Mouse (Mus musculus) spleen, postnatal 4 days (tissue): Measurements from ENCODE around the gene Sec13.
A peak's percentile ranks its signal among the peaks of the same experiment; 100 is the strongest.

ENCODE experiments used
- DNase-seq, 2 experiments: peaks; one replicate each; pipeline ENCODE4 v3.0.0; 2022; ENCODE audit warnings: low spot score in 2 of 2

The Sec13 gene

DNA sequence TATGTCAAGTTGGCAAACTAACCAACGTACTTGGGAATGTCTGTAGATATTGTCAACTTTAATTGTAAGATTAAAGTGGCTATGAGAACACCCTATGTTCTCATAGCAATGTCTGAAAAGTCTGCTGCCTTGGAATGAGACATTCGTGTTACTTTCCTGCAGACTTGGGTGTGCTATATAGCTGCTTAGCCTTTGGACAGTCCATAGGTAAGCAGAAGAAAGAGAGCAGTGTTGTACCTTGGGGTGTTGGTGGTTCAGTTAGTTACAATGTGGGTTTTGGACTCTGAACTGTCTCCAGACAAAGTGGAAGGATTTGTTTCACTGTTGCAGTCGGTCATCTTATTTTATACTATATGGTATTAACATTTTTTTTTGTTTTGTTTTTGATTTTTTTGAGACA, 27.8 kb downstream of the Sec13 start:
- DNase-seq, result no peak

DNA sequence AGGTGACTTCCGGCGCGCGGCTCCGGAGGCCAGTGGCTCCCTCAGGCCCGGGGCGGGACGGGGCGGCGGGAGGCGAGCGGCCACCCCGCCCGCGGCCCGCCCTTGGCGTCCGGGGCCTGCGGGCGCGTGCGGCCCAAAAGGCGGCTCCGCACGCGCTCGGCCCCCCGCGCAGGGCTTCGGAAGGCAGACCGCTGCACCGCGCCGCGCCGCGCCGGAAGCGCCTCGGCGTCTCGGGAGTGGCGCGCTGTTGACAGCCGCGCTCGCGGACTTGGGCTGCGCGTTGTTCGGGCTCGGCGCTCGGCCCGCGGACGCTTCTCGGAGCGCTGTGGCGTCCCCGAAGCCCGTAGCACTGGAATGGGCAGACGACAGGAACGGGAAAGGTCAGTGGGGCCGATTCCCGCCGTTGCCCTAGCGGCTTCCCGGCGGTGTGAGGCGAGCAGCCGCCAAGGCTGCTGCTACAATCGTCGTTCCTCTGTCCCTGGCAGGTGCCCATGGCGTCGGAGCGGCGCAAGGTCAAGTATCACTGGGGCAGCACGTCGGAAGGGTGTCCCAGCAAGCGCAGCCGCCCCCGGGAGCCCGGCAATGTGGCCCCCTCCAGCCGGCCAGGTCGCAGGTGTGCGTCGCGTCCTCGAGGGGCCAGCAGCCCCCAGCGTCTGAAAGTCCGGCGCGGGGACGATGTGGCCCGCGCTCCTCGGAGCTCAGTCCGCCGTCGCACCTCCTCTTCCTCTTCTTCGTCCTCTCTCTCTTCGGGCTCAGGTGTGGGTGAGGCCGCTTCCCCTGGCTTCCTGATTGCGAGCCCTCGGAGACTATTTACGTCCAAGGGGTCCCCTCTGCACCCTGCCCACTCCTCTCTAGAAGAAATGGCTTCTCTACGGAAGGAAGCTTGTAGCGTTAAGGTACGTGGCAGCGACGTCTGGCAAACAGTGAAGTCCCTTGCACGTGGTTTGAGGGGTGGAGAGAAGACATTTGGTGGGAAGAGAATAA, 43.0 kb downstream of the Sec13 start:
- DNase-seq, result peak in 1 of 2 experiments; percentile 81

DNA sequence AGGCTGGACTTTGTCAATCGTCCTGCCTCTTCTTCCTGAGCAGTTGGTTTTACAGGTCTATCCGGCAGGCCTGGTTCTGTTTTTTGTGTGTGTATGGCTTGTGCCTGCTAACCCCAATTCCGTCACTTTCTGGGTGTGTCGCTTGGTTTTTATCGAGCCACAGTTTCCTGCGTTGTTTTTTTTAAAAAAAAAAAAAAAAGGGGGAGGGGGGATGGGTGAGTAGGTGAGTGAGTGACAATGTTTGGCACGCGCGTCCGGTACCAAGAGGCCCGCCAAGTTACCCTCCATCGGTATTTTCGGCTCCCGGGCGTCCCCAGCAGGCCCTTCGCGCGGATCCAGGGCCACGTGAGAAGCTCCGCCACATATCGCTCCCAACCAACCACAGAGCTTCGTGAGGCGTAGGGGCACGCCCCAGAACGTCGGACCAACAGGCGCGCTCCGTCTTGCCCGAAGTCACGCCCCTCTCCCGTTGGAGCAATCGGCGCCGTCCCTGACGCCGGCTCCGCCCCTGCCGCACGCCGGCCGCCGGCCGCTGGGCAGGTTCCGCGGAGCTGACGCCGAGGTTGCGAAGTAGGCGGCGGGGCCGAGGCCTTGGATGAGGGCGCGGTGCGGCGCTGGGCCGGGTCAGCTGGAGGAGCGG, 43.8 kb downstream of the Sec13 start, which contains the start of gene Tatdn2:
Gene Tatdn2, plus strand, starts transcription at position 469 of the 640 bp plus-strand sequence.
- peak; percentile 96 to 97 for DNase-seq

DNA sequence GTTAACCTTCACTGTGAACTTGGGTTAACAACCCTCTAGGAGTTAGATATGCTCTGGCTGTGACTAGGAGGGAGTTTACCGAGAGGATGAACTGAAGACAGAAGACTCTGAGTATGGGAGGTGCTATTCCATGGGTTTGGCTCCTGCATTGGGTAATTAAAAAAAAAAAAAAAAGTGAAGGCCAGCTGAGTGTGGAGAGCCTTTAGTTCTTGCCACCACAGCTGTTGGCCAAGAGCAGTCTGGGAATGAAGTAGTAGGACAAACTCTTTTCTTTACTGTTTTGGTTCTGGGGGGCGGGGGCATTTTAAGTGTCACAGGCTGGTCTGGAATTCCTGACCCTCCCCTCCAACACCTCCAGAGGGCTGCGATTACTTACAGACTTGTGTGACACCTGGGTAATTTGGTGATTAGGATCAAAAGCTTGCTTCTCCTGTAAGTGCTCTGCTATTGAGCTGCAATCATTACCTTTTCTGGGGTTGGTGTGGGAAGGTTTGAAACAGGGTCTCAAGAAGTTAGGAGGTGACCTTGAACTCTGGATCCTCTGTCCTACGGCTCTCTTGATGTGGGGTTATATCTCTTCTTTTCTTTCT, 44.7 kb downstream of the Sec13 start:
- DNase-seq, result no peak

DNA sequence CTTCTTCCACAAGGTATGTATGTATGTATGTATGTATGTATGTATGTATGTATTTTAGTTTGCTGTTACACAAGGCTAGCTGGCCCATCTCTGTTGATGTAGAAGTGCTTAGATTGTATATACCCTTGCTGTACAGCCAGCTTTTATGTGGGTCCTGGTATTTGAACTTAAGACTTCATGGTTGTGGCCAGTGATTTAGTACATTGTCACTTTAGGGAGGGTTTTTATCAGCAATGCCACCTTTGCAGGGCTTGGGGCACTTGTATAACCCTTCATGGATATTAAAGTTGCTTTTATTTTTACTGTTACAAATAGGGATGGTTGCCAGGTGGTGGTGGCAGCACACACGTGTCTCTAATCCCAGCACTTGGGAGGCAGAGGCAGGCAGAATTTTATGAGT, 45.3 kb downstream of the Sec13 start:
- DNase-seq, result no peak

DNA sequence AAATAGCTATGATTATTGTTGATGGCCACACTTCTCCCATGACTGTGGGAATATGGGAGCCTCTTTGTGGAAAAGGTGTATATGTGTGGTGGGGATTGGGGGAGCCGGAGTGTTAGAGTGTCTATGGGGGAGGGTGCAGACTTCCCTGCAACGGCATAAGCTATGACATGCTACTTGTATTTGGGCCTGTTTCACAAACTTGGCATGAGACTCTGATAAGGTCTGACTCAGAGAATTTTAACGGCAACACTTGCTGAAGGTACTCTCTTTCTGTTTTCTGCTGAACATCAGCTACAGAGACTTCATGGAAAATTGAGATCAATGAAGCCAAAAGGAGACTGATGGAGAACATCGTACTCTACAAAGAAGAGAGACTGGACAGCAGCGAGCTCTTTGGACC, 47.2 kb downstream of the Sec13 start:
- no peak for DNase-seq

DNA sequence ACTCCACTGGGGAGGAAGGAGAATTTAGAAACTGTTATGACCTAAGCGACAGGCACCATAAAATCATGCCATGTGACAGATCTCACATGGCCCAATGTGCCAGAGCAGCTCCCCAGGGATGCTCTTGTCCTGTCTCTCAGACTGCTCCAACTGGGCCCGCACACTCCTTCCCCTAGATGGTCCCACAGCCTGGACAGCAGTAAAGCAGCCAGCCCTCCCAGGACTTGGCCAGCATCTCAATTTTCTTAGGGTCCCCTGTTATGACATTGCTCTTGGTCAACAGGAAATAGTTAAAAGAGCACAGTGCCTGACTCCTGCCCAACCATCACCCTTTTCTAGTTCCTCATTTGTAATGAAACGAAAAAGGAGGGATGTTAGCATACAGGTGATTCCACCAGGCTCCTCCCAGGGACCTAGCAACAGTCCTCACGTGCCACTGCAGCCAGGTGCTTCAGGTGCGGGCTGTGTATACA, 47.8 kb downstream of the Sec13 start:
- no peak for DNase-seq

DNA sequence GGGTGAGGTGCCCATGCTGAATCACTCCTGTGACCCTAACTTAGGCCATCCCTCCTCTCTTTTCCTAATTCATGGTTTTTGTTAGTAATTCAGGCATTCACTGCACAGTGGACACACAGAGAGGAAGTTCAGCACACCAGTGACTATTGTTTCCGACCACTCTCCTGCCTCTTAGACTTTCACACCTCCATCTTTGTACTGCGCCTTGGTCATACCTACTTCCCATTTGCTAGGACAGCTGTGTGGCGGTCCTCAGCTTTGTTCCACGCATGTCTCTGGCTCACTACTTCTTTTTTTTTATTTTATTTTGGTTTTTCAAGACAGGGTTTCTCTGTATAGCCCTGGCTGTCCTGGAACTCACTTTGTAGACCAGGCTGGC, 49.5 kb downstream of the Sec13 start:
- no peak for DNase-seq

DNA sequence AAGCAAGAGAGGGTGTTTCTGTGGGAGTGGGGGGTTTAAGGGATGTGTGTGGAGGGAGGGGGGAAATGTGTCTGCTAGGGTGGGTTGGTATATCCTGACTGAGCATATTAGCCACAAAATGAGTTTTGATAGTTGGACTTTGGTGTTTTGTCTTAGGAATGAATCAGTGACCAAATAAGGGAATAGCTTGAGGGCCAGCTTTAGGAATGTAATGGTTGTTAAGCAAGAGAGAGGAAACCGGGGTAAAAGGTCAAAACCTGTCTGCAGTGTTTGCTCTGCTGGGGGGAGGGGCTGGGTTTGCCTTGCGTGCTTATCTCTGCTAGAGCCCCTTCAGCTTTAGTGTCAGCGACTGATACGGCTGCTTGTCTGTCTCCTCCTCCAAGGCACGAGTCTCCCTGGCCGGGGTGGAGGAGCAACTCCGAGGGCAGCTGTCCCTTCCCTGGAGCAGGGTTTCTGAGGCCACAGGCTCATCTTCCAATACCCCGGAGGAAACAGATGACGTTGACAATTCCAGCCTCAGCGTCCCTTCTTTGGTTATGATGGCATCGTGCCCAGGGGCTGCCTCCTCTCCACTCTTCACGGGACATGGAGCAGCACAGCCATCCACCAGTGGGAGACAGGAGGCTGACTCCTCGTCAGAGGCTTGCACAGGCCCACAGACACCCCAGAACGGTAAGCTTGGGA, 50.0 kb downstream of the Sec13 start:
- peak; percentile 73 to 80 for DNase-seq

DNA sequence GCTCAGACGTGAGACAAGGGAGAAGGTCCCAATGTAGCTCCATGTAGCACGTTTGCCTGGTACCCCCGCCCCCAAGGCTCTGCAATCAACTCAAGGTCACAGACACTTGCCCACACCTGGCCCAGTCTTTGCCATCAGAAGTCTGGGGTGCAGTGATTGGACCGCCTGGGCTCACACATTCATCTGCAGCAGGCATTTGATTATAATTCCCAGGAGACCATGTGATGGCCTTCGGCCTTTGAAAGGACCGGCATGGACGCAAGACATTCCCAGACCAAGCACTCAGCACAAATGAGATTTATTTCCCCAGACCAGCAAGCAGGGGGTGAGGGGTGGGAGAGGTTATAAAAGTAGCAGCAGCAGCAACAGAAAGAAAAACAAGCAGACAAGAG, 50.5 kb downstream of the Sec13 start:
- DNase-seq, result no peak

DNA sequence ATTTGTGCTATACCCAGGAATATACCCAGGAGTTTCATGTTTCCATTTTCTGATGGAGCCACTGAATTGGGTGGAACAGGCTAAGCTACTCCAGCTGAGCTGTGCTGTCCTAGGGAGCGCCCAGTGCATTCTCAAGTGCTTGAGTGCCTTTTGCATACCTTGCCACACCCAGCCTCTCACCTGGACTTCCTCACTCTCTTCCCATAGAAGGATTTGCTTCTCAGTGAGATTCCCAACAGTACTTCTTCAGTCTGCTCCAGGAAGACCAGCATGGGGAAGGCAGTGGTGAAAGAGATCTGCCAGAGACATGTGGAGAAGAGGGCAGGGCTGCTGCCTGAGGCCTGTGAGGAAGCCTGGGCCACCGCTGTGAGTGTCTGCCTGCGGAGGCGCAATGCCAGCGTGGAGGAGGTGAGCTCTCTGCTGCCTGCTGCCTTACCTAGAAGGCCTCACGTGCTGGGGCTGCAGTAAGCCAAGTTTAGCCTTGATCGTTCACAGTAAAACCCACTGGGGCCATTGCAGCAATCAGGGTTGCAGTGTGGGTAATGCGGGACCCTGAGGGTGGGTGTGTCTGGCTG, 53.9 kb downstream of the Sec13 start:
- no peak for DNase-seq

DNA sequence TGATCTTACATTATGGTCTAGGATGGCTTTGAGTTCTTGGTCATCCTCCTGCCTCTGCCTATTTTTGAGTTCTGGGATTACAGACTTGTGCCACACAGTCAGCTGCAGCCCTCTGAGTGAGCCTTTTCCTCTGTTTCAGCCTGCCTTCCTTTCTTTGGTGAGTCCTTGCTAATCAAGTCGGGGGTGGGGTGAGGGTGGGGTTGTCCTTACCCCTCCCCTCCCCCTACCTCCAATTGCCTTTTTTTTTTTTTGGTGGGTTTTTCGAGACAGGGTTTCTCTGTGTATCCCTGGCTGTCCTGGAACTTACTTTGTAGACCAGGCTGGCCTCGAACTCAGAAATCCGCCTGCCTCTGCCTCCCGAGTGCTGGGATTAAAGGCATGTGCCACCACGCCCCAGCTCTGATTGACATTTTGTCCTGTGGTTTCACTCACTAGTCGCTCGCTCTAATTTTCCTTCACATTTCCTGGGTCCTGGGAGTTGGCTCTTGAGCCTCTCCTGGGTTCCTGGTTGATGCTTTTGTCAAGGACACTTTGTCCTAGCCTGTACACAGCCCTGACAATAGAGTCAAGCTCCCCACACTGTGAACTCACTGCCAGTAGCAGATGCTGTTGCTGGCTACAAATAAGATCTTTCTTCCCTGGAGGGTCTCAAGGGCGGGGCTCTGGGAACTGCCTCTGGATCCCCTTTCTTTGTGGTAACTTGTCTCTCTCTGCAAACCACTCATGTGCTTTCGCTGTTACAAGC, 57.3 kb downstream of the Sec13 start:
- no peak for DNase-seq

DNA sequence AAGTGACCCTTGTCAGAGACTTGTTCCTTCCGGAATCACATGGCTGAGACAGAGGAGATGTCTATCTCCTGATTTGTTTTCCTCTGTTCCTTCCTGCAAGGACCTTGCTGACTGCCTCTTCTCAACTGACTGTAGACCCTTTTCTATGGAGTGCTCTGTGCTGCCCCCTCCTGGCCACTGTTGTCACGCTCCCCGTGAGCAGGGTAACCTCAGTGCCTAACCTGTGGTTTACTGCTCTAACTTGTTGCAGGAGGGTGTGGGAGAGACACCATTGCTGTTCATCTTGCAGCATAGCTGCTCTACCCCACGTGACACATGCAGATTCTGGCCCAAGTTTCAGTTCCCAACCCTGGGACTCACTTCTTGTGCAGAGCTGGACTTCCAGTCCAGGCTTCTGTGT, 59.3 kb downstream of the Sec13 start:
- DNase-seq, result peak; percentile 89 to 97

DNA sequence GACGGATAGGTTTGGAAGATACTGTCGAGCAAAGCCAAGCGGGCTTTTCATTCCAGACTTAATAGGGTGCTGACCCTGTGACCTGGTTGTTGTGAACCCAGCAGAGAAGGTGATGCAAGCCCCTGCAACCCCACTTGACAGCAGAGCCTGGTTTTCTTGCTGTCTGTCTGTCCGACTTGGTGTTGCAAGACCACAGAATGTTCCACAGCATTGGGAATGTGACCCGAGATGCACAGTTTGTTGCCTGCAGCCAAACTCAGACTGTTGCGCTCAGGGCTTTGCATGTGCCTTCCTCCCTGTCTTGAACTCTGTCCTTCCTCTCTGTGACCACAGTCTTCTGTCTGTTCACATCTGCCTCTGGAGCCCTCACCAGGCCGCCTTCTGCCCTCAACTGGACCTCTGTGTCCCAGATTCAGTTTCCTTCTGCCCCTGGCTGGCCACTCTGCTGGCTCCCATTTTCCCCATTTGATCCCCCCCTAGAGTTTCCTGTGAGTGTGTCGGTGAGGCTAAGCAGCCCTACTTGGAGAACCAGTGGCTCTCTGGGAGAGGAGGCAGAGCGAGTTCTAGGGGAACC, 60.5 kb downstream of the Sec13 start:
- DNase-seq, result no peak

DNA sequence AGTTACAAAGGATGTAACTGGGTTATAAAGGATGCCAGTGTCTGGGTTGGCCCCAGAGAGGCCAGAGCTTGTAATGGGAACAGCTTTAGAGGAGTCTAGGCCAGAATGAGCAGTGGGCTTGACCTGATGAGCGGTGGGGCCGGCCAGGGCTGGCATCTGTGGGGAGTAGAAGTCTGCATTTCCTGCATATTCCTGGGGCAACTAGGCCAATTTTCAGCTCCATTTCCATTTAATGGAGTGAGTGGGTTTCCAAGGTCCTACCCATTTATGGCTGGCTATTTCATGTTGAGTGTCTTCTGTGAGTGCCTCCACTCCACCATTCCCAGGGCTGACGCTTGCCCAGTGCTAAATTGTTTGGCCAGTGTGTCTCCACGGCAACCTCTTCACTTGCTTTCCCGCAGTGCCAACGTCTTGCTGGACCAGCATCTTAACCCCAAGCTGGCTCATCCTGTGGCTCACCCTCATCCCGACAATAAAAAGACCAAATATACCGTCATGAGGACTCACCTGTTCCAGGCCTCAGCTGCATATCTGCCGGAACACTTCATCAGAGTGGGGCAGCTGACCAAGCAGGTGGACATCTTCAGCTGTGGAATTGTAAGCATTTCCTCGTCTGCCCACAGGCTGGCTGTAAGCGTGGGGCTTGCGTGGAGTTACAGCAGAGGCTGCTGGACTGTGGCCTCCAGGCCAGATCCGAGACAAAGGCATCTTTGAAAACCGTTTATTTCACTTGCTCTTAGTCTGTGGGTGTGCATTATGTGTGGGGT, 62.1 kb downstream of the Sec13 start:
- DNase-seq, result no peak
